Mouse (Mus musculus): ENCODE measurements around the gene Ppp1r12a. TPM values are rescaled to one million over a fixed set of nuclear protein-coding genes. Genes with fewer than 3 reads are reported as not detected.
A peak's percentile ranks its signal among the peaks of the same experiment; 100 is the strongest.

The Ppp1r12a gene
- polyA plus RNA-seq, 1 experiment from 2014 or later, result 82.9 TPM

DNA sequence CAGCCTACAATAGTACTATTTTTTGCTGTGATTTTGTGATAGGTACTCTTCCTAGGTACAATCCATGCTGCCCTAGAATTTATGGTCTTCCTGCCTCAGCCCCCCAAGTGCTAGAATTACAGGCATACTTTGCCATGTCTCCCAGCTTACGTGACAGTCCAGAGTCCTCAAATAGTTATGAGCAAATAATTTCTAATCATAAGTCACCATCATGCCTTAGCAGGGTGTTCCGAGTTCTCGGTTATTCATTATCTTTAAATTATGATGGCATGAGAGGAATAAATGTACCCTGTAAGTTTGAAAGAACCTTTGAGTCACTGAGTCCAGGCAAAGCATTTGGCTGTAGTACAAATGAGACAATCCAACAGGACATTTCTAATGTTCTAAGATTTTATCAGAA is 5.9 kb upstream of the Ppp1r12a start:
- TF ChIP-seq CTCF (IDR thresholded peaks at IDR 0.05) (no peak), EP300 (IDR thresholded peaks at IDR 0.05) (no peak)
- no peak overlapping the region for H3K9ac ChIP-seq (replicated peaks; ENCODE audit: low read depth)
- ATAC-seq (no peak), DNase-seq (ENCODE audit: low spot score) (no peak)
- 89% methylated on average over 3 of the region's 3 CpGs for WGBS
- H3K4me2 ChIP-seq (replicated peaks; ENCODE audit: low read depth, low read length), result no peak overlapping the region
- H3K27ac ChIP-seq (ENCODE audit: low read length), result no peak overlapping the region
- no peaks in the 10 kb centered on the region for H3K4me1 ChIP-seq (ENCODE audit: insufficient read depth, low read depth, low read length)
- no peaks in the 10 kb centered on the region for H3K36me3 ChIP-seq (ENCODE audit: insufficient read depth, low read length)
- no peak overlapping the region for H3K4me3 ChIP-seq (ENCODE audit: low read depth, low read length)
- no peaks in the 10 kb centered on the region for H3K27me3 ChIP-seq (replicated peaks; ENCODE audit: insufficient read depth, low read length)
- no peaks in the 10 kb centered on the region for H3K9me3 ChIP-seq (ENCODE audit: low read length)

DNA sequence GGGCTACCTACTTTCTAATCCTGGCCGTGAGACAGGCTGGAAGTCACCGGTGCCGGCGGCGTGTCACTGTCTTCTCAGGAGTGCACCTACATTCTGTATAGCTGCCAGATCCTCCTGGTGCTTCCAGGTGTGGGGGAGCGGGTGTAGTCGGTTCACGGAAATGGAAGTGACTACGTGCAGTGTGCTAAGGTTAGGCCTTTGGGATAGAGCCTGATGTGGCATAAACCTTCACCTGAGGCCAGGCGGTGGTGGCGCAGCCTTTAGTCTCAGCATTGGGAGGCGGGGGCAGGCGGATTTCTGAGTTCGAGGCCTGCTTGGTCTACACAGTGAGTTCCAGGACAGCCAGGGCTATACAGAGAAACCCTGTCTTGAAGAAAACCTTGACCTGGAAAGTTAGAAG is 3.0 kb upstream of the Ppp1r12a start:
- DNase-seq (ENCODE audit: low spot score), result no peak
- no peak for TF ChIP-seq CTCF (IDR thresholded peaks at IDR 0.05)
- Histone ChIP-seq H3K4me3 (ENCODE audit: low read depth, low read length) (no peak overlapping the region), H3K27ac (ENCODE audit: low read length) (no peak overlapping the region), H3K27me3 (replicated peaks; ENCODE audit: insufficient read depth, low read length) (no peaks in the 10 kb centered on the region), H3K4me1 (ENCODE audit: insufficient read depth, low read depth, low read length) (no peaks in the 10 kb centered on the region), H3K36me3 (ENCODE audit: insufficient read depth, low read length) (no peaks in the 10 kb centered on the region), H3K9me3 (ENCODE audit: low read length) (no peaks in the 10 kb centered on the region), H3K9ac (replicated peaks; ENCODE audit: low read depth) (no peak overlapping the region), H3K4me2 (replicated peaks; ENCODE audit: low read depth, low read length) (no peak overlapping the region)
- no peak for ATAC-seq
- 85% methylated on average over 14 of the region's 14 CpGs for WGBS

DNA sequence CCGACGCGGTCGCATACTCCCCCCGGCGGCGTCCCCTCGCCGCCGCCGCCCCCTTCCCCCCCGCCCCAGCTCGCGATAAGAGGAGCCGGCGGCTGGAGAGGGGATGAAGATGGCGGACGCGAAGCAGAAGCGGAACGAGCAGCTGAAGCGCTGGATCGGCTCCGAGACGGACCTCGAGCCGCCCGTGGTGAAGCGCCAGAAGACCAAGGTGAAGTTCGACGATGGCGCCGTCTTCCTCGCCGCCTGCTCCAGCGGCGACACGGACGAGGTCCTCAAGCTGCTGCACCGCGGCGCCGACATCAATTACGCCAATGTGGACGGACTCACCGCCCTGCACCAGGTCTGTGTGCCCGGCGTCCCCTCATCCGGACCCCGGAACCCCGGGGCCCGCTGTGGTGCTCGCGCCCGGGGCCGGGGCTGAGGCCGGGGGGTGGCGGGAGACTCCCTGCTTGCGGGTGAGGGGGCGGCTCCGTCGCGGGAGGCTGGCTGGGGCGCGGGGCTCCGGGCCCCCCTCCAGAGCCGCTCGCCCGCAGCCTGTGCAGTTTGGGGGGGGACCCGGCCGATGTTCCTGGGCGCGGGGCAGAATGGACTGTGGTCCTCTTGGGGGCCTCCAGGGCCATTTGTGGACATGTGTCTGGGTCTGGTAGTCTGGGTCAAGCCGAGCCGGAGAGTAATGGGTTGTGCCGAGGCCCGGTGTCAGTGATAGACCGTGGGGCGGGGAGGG is 466 bp downstream of the Ppp1r12a start:
- ATAC-seq (peak; percentile 15), DNase-seq (ENCODE audit: low spot score) (peak; percentile 33)
- H3K36me3 ChIP-seq (ENCODE audit: insufficient read depth, low read length), result no peaks in the 10 kb centered on the region
- H3K27me3 ChIP-seq (replicated peaks; ENCODE audit: insufficient read depth, low read length), result no peaks in the 10 kb centered on the region
- H3K27ac ChIP-seq (ENCODE audit: low read length), result peak overlapping the region; percentile 95
- 1% methylated on average over 40 of the region's 79 CpGs for WGBS
- H3K9me3 ChIP-seq (ENCODE audit: low read length), result no peaks in the 10 kb centered on the region
- H3K4me3 ChIP-seq (ENCODE audit: low read depth, low read length), result peak overlapping the region; percentile 97
- H3K4me1 ChIP-seq (ENCODE audit: insufficient read depth, low read depth, low read length), result peaks cover 17% of the 10 kb centered on the region
- TF ChIP-seq EP300 (IDR thresholded peaks at IDR 0.05) (no peak), CTCF (IDR thresholded peaks at IDR 0.05) (no peak)
- peak overlapping the region; percentile 99 for H3K9ac ChIP-seq (replicated peaks; ENCODE audit: low read depth)
- peak overlapping the region; percentile 63 for H3K4me2 ChIP-seq (replicated peaks; ENCODE audit: low read depth, low read length)

DNA sequence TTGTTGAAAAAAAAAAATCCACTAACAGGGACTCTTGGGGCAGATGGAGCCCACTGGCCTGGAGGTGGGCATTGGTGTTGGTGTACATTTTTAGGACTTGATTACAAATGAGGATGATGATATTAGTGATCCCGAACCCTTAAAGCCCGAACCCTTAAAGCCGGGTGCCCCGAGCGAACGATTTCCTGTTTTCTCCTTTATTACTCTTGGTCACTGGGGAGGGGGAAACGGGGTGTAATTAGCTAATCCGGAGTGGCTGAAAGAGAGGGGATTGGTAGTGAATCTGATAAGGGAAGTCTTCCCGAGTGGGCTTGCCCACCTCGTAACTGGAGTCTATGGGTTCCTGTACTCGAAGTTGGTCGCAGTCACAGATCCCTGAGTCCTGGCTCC is 1.0 kb downstream of the Ppp1r12a start:
- Histone ChIP-seq H3K36me3 (ENCODE audit: insufficient read depth, low read length) (no peaks in the 10 kb centered on the region), H3K4me1 (ENCODE audit: insufficient read depth, low read depth, low read length) (peaks cover 20% of the 10 kb centered on the region), H3K27ac (ENCODE audit: low read length) (peak overlapping the region; percentile 95), H3K4me3 (ENCODE audit: low read depth, low read length) (peak overlapping the region; percentile 97), H3K9me3 (ENCODE audit: low read length) (no peaks in the 10 kb centered on the region), H3K9ac (replicated peaks; ENCODE audit: low read depth) (peak overlapping the region; percentile 99), H3K27me3 (replicated peaks; ENCODE audit: insufficient read depth, low read length) (no peaks in the 10 kb centered on the region), H3K4me2 (replicated peaks; ENCODE audit: low read depth, low read length) (peak overlapping the region; percentile 63)
- DNase-seq (ENCODE audit: low spot score), result peak; percentile 41
- no peak for TF ChIP-seq EP300 (IDR thresholded peaks at IDR 0.05)
- no peak for ATAC-seq
- 1% methylated on average over 12 of the region's 12 CpGs for WGBS

DNA sequence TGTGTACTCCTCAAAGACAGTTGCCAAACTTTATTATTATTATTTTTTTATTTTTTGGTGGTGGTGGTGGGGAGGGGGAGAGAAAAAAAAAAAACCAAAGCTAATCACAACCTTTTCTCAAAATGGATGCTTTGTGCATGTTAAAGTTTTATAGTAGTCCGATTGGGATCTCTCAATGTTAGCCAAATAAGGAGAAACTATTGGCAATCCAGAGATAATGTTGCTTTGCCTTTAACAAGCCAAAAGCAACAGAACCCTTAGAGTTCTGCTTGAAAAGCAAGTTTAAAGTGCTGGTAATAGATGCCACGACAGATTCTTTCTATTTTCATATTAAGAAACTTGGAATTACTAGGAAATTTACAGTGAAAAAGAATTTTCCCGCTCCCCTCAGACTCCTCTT is 1.5 kb downstream of the Ppp1r12a start:
- peaks cover 21% of the 10 kb centered on the region for H3K4me1 ChIP-seq (ENCODE audit: insufficient read depth, low read depth, low read length)
- peak overlapping the region; percentile 95 for H3K27ac ChIP-seq (ENCODE audit: low read length)
- H3K9ac ChIP-seq (replicated peaks; ENCODE audit: low read depth), result peak overlapping the region; percentile 99
- H3K27me3 ChIP-seq (replicated peaks; ENCODE audit: insufficient read depth, low read length), result no peaks in the 10 kb centered on the region
- no peaks in the 10 kb centered on the region for H3K36me3 ChIP-seq (ENCODE audit: insufficient read depth, low read length)
- peak overlapping the region; percentile 97 for H3K4me3 ChIP-seq (ENCODE audit: low read depth, low read length)
- WGBS, result 7% methylated on average over 3 of the region's 3 CpGs
- peak overlapping the region; percentile 63 for H3K4me2 ChIP-seq (replicated peaks; ENCODE audit: low read depth, low read length)
- no peaks in the 10 kb centered on the region for H3K9me3 ChIP-seq (ENCODE audit: low read length)
- no peak for TF ChIP-seq CTCF (IDR thresholded peaks at IDR 0.05)
- no peak for TF ChIP-seq EP300 (IDR thresholded peaks at IDR 0.05)
- DNase-seq (ENCODE audit: low spot score) (peak; percentile 50), ATAC-seq (no peak)

DNA sequence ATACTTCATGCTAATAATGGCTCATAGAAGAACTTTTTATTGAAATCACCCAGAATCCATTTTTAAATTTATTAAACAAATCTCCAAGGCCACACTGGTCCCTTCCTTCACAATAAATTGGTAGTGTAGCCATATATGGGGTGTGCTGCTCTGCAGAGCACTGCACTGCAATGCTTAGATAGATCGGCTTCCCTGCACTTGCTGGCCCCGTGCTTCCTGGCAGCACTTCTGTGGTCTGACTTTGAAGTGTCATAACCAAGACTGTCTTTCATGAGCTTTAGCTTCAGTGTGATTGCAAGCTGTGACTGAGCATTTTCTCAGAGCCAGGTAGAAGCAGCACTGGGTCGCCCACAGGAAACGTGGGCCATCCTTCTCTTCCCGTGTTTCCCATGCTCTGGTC is 5.8 kb downstream of the Ppp1r12a start:
- H3K4me2 ChIP-seq (replicated peaks; ENCODE audit: low read depth, low read length), result no peak overlapping the region
- peaks cover 28% of the 10 kb centered on the region for H3K4me1 ChIP-seq (ENCODE audit: insufficient read depth, low read depth, low read length)
- no peak overlapping the region for H3K9ac ChIP-seq (replicated peaks; ENCODE audit: low read depth)
- H3K9me3 ChIP-seq (ENCODE audit: low read length), result no peaks in the 10 kb centered on the region
- TF ChIP-seq EP300 (IDR thresholded peaks at IDR 0.05) (no peak), CTCF (IDR thresholded peaks at IDR 0.05) (no peak)
- H3K4me3 ChIP-seq (ENCODE audit: low read depth, low read length), result no peak overlapping the region
- 52% methylated on average over 5 of the region's 5 CpGs for WGBS
- DNase-seq (ENCODE audit: low spot score), result no peak
- no peak overlapping the region for H3K27ac ChIP-seq (ENCODE audit: low read length)
- no peaks in the 10 kb centered on the region for H3K27me3 ChIP-seq (replicated peaks; ENCODE audit: insufficient read depth, low read length)
- no peaks in the 10 kb centered on the region for H3K36me3 ChIP-seq (ENCODE audit: insufficient read depth, low read length)
- no peak for ATAC-seq
